ENCODE assay signal across 15 mouse cellular contexts in genomic region chr15:79361023-79361422, GRCm38 (mm10). TPM values are rescaled to one million over a fixed set of nuclear protein-coding genes. Genes with fewer than 3 reads are reported as not detected.
DNase-seq lines count a peak whose midpoint lies in the region; ATAC-seq and TF ChIP-seq lines count a peak whose summit lies in the region.
"Had no signal": no experiment of that assay in that cellular context is flagged by ENCODE, and none has a peak within 500 bp of the region (broad histone marks: within the 10 kb centered on the region; RNA-seq: fewer than 3 reads in every experiment).

No protein-coding gene starts in this region.

- no peak for ATAC-seq in kidney, embryonic 15.5 days (replicated peaks; ENCODE audit: low FRiP score)

- TF ChIP-seq POLR2A in myocyte (IDR thresholded peaks at IDR 0.05; ENCODE audit: insufficient read length, low read depth), result no peak

- H3ac ChIP-seq in myocyte (ENCODE audit: control insufficient read depth, insufficient read length), result no peak overlapping the region

- no peak overlapping the region for H3K4me3 ChIP-seq in kidney, embryonic 15.5 days (replicated peaks)
- H3K4me3 ChIP-seq in embryonic facial prominence, embryonic 10.5 days, result no peak overlapping the region
- no peak overlapping the region for H3K4me3 ChIP-seq in myocyte
- H3K4me3 ChIP-seq: hindbrain, embryonic 12.5 days; limb, embryonic 13.5 days had no signal

- peak overlapping the region; percentile 28 for H3K27ac ChIP-seq in kidney, embryonic 15.5 days
- peak overlapping the region; percentile 51 for H3K27ac ChIP-seq in embryonic facial prominence, embryonic 10.5 days (replicated peaks)
- H3K27ac ChIP-seq: hindbrain, embryonic 12.5 days; limb, embryonic 13.5 days had no signal

- H3K9me3 ChIP-seq in kidney, embryonic 15.5 days (replicated peaks), result no peaks in the 10 kb centered on the region
- no peaks in the 10 kb centered on the region for H3K9me3 ChIP-seq in embryonic facial prominence, embryonic 10.5 days
- H3K9me3 ChIP-seq: hindbrain, embryonic 12.5 days; limb, embryonic 13.5 days had no signal

- DNase-seq in heart, adult 11 months, result peak; percentile 93
- DNase-seq in heart, postnatal 14 days, result no peak
- DNase-seq in kidney, postnatal 36 days, result no peak
- DNase-seq in embryonic facial prominence, embryonic 10.5 days (ENCODE audit: low spot score), result no peak
- DNase-seq in thymus, postnatal 14 days, result no peak
- no peak for DNase-seq in testis, postnatal 14 days (ENCODE audit: low spot score)
- DNase-seq: adrenal gland, postnatal 25 days; B cell, adult 2 months; kidney, postnatal 10 days; midbrain, embryonic 14.5 days; right cerebral cortex, postnatal 4 days had no signal

- intact Hi-C loops in heart, postnatal 14 days (cut with DNase I), result no loop called here

- no peak overlapping the region for H3K9ac ChIP-seq in kidney, embryonic 15.5 days
- H3K9ac ChIP-seq: hindbrain, embryonic 12.5 days; limb, embryonic 13.5 days had no signal

- WGBS in kidney, embryonic 15.5 days, result 47% methylated on average over 4 of the region's 4 CpGs
- WGBS in embryonic facial prominence, embryonic 10.5 days, result 64% methylated on average over 4 of the region's 4 CpGs

- peaks cover 47% of the 10 kb centered on the region for H3K36me3 ChIP-seq in kidney, embryonic 15.5 days
- H3K36me3 ChIP-seq in embryonic facial prominence, embryonic 10.5 days (replicated peaks), result peaks cover 57% of the 10 kb centered on the region
- H3K36me3 ChIP-seq in myocyte (ENCODE audit: control insufficient read depth, insufficient read depth), result peaks cover 56% of the 10 kb centered on the region

- no peaks in the 10 kb centered on the region for H3K79me2 ChIP-seq in myocyte (ENCODE audit: control insufficient read depth, insufficient read depth)

- no peak overlapping the region for H3K4me2 ChIP-seq in kidney, embryonic 15.5 days
- H3K4me2 ChIP-seq in myocyte (ENCODE audit: low read depth), result no peak overlapping the region
- H3K4me2 ChIP-seq: hindbrain, embryonic 12.5 days; limb, embryonic 13.5 days had no signal

- peaks cover 72% of the 10 kb centered on the region for H3K4me1 ChIP-seq in kidney, embryonic 15.5 days
- H3K4me1 ChIP-seq in embryonic facial prominence, embryonic 10.5 days, result peaks cover 50% of the 10 kb centered on the region

- 0 out of 2 replicates have a peak, but pooled peaks cover 3% of the 10 kb centered on the region for H3K27me3 ChIP-seq in kidney, embryonic 15.5 days
- H3K27me3 ChIP-seq in embryonic facial prominence, embryonic 10.5 days (replicated peaks; ENCODE audit: low read depth, poor library complexity, severe bottlenecking), result peaks cover 14% of the 10 kb centered on the region
- H3K27me3 ChIP-seq in myocyte (ENCODE audit: control insufficient read depth, insufficient read depth, insufficient read length), result no peaks in the 10 kb centered on the region

TF ChIP-seq in myocyte, 11 proteins besides CTCF, POLR2A, EP300 and RAD21:
- TF ChIP-seq MYOG (IDR thresholded peaks at IDR 0.05; ENCODE audit: control insufficient read depth in 1 of 3, insufficient read depth in 1 of 3, insufficient read length in 2 of 3, low read depth in 2 of 3), result peak in 2 of 3 experiments; percentile 37 to 85
- peak in 2 of 3 experiments; percentile 44 to 62 for TF ChIP-seq MYOD1 (IDR thresholded peaks at IDR 0.05; ENCODE audit: control insufficient read depth in 1 of 3, insufficient read length in 2 of 3, low read depth in 2 of 3)
- TF ChIP-seq TCF12 (IDR thresholded peaks at IDR 0.05; ENCODE audit: insufficient read depth, poor library complexity, severe bottlenecking), result no peak

RNA-seq across cellular contexts. Expression of gene Maff, which starts 14.6 kb away (rescaled TPM):
- total RNA-seq in heart, postnatal 14 days (2021), result 1 to 10 TPM; 6.2 to 6.9 TPM
- 3.8 and 4.4 TPM in 2 replicates for polyA plus RNA-seq in kidney, embryonic 15.5 days (2015; fragmentation: Nextera tagmentation; extraction: Ambion mirVana)
- 1.2 and 1.8 TPM in 2 replicates for polyA plus RNA-seq in embryonic facial prominence, embryonic 10.5 days (2016; fragmentation: Nextera tagmentation; extraction: Ambion mirVana)
- 15.6 TPM for polyA plus RNA-seq in myocyte (2012; fragmentation: generic; extraction: Trizol)

RNA-seq across cellular contexts. Expression of gene Pla2g6, which starts 32.8 kb away (rescaled TPM):
- 10 to 100 TPM; 10.4 to 10.6 TPM for total RNA-seq in heart, postnatal 14 days (2021)
- 16.9 and 17.7 TPM in 2 replicates for polyA plus RNA-seq in kidney, embryonic 15.5 days (2015; fragmentation: Nextera tagmentation; extraction: Ambion mirVana)
- 18.4 and 20.4 TPM in 2 replicates for polyA plus RNA-seq in embryonic facial prominence, embryonic 10.5 days (2016; fragmentation: Nextera tagmentation; extraction: Ambion mirVana)
- 36.3 TPM for polyA plus RNA-seq in myocyte (2012; fragmentation: generic; extraction: Trizol)

RNA-seq across cellular contexts. Expression of gene Tmem184b, which starts 42.3 kb away (rescaled TPM):
- 10 to 100 TPM; 52.8 to 55.6 TPM for total RNA-seq in heart, postnatal 14 days (2021)
- polyA plus RNA-seq in kidney, embryonic 15.5 days (2015; fragmentation: Nextera tagmentation; extraction: Ambion mirVana), result 67.7 and 75.5 TPM in 2 replicates
- 57.7 and 58.9 TPM in 2 replicates for polyA plus RNA-seq in embryonic facial prominence, embryonic 10.5 days (2016; fragmentation: Nextera tagmentation; extraction: Ambion mirVana)
- 110 TPM for polyA plus RNA-seq in myocyte (2012; fragmentation: generic; extraction: Trizol)
